Mouse (Mus musculus): Measurements from ENCODE around the gene Plekhm3.
A peak's percentile ranks its signal among the peaks of the same experiment; 100 is the strongest.

Gene Plekhm3

GRCm38 (mm10) chr1:64757254-64757653 lies 199.4 kb downstream of the Plekhm3 start:
- DNase-seq: peak; percentile 69

- DNase-seq: no peak
Observed at GRCm38 (mm10) chr1:64756640-64757030, 200.0 kb downstream of the Plekhm3 start.

- no peak for DNase-seq
Observed at GRCm38 (mm10) chr1:64755971-64756639, 200.5 kb downstream of the Plekhm3 start.

GRCm38 (mm10) chr1:64754658-64755057 lies 202.0 kb downstream of the Plekhm3 start:
- DNase-seq: no peak

GRCm38 (mm10) chr1:64753668-64754067 lies 203.0 kb downstream of the Plekhm3 start:
- DNase-seq: peak; percentile 42

GRCm38 (mm10) chr1:64753109-64753508 lies 203.5 kb downstream of the Plekhm3 start:
- DNase-seq: peak; percentile 71

GRCm38 (mm10) chr1:64744616-64745015 lies 212.0 kb downstream of the Plekhm3 start:
- no peak for DNase-seq

- DNase-seq: no peak
Observed at GRCm38 (mm10) chr1:64742741-64743408, 213.7 kb downstream of the Plekhm3 start.

GRCm38 (mm10) chr1:64738661-64739082 lies 218.0 kb downstream of the Plekhm3 start:
- DNase-seq: peak; percentile 73

- DNase-seq: no peak
Observed at GRCm38 (mm10) chr1:64738180-64738555, 218.5 kb downstream of the Plekhm3 start.

- peak; percentile 96 for DNase-seq
Observed at GRCm38 (mm10) chr1:64737502-64738179, 219.0 kb downstream of the Plekhm3 start, which contains the start of gene Fzd5. Fzd5 (minus strand) TSS chr1:64737751.

- peak; percentile 40 for DNase-seq
Observed at GRCm38 (mm10) chr1:64736681-64737501, 219.7 kb downstream of the Plekhm3 start.

Data from lung, postnatal 10 days (tissue).